Mouse (Mus musculus): Measurements from ENCODE around the gene Cygb. TPM values are rescaled to one million over a fixed set of nuclear protein-coding genes. Genes with fewer than 3 reads are reported as not detected.

The Cygb gene
- polyA plus RNA-seq, 1 experiment from 2014 or later, result 5.8 TPM

- Histone ChIP-seq H3K9ac (ENCODE audit: low read length) (no peak overlapping the region), H3K27ac (replicated peaks in 1 of 2; ENCODE audit: control insufficient read depth in 1 of 2, insufficient read depth in 1 of 2, low read depth in 2 of 2, low read length in 2 of 2) (no peak overlapping the region), H3K4me2 (ENCODE audit: low read length) (no peak overlapping the region), H3K9me3 (ENCODE audit: control insufficient read depth, low read length) (no peaks in the 10 kb centered on the region), H3K4me3 (ENCODE audit: control insufficient read depth in 1 of 2, insufficient read depth in 1 of 2, low read depth in 1 of 2, low read length in 2 of 2) (no peak overlapping the region), H3K27me3 (ENCODE audit: control insufficient read depth, insufficient read depth, low read length) (no peaks in the 10 kb centered on the region), H3K4me1 (ENCODE audit: control insufficient read depth in 2 of 2, insufficient read depth in 2 of 2, low read length in 2 of 2) (no peaks in the 10 kb centered on the region), H3K36me3 (ENCODE audit: control insufficient read depth, insufficient read depth, low read length) (peaks cover 47% of the 10 kb centered on the region)
- 86% methylated on average over 19 of the region's 19 CpGs for WGBS
- ATAC-seq (ENCODE audit: insufficient number of reproducible peaks, insufficient read depth, low FRiP score, low read depth), result no peak
Observed at GRCm38 (mm10) chr11:116596766-116597165, 57.3 kb downstream of the Cygb start.

Other genes with a start within 250 kb of the Cygb start
- 8.3 and 8.4 TPM in 2 replicates for gene Rnf157, start 241.3 kb downstream of the Cygb start, polyA plus RNA-seq (2014; fragmentation: Nextera tagmentation; extraction: Ambion mirVana)
- 53.4 and 62.9 TPM in 2 replicates for gene Ubald2, start 220.2 kb downstream of the Cygb start, polyA plus RNA-seq (2014; fragmentation: Nextera tagmentation; extraction: Ambion mirVana)
- gene Qrich2, start 188.1 kb downstream of the Cygb start, polyA plus RNA-seq (2014; fragmentation: Nextera tagmentation; extraction: Ambion mirVana), result not detected in 2 replicates
- 89.8 and 93.4 TPM in 2 replicates for gene Prpsap1, start 160.1 kb downstream of the Cygb start, polyA plus RNA-seq (2014; fragmentation: Nextera tagmentation; extraction: Ambion mirVana)
- 2.3 and 2.5 TPM in 2 replicates for gene Sphk1, start 123.4 kb downstream of the Cygb start, polyA plus RNA-seq (2014; fragmentation: Nextera tagmentation; extraction: Ambion mirVana)
- 14.4 and 17.1 TPM in 2 replicates for gene Ube2o, start 72.9 kb downstream of the Cygb start, polyA plus RNA-seq (2014; fragmentation: Nextera tagmentation; extraction: Ambion mirVana)
- gene Aanat, start 67.9 kb downstream of the Cygb start, polyA plus RNA-seq (2014; fragmentation: Nextera tagmentation; extraction: Ambion mirVana), result 0.28 TPM in 1 of 2 replicates, not detected in the other
- gene Rhbdf2, start 27.3 kb downstream of the Cygb start, polyA plus RNA-seq (2014; fragmentation: Nextera tagmentation; extraction: Ambion mirVana), result 6.4 and 6.6 TPM in 2 replicates
- gene Prcd, start 779 bp downstream of the Cygb start, polyA plus RNA-seq (2014; fragmentation: Nextera tagmentation; extraction: Ambion mirVana), result 1.3 and 1.9 TPM in 2 replicates
- not detected in 2 replicates for gene St6galnac1, start 121.2 kb upstream of the Cygb start, polyA plus RNA-seq (2014; fragmentation: Nextera tagmentation; extraction: Ambion mirVana)
- 15.0 and 16.7 TPM in 2 replicates for gene Mxra7, start 173.7 kb upstream of the Cygb start, polyA plus RNA-seq (2014; fragmentation: Nextera tagmentation; extraction: Ambion mirVana)
- gene Mettl23, start 189.0 kb upstream of the Cygb start, polyA plus RNA-seq (2014; fragmentation: Nextera tagmentation; extraction: Ambion mirVana), result 70.9 and 79.2 TPM in 2 replicates
- gene Jmjd6, start 189.1 kb upstream of the Cygb start, polyA plus RNA-seq (2014; fragmentation: Nextera tagmentation; extraction: Ambion mirVana), result 59.0 and 63.7 TPM in 2 replicates
- 31.9 and 39.7 TPM in 2 replicates for gene Mfsd11, start 198.1 kb upstream of the Cygb start, polyA plus RNA-seq (2014; fragmentation: Nextera tagmentation; extraction: Ambion mirVana)
- 566 and 569 TPM in 2 replicates for gene Srsf2, start 198.8 kb upstream of the Cygb start, polyA plus RNA-seq (2014; fragmentation: Nextera tagmentation; extraction: Ambion mirVana)

All from heart, embryonic 14.5 days (tissue).